Mouse (Mus musculus) limb, embryonic 10.5 days (tissue): ENCODE measurements around the gene Serinc3. TPM values are rescaled to one million over a fixed set of nuclear protein-coding genes. Genes with fewer than 3 reads are reported as not detected.

Source experiments
- DNase-seq: peaks from one replicate; pipeline ENCODE4 v3.0.0-alpha.2; 2017; ENCODE audit warnings: low spot score
- H3K27ac ChIP-seq: fragments of 300-500 bp; sonication (generic); 2 replicates; pipeline ENCODE4 v1.5.1; 2016; ENCODE audit warnings: mild to moderate bottlenecking
- H3K27me3 ChIP-seq: fragments of 300-500 bp; sonication (generic); 2 replicates; pipeline ENCODE4 v1.6.1; 2016; ENCODE audit warnings: low read depth, mild to moderate bottlenecking; ENCODE audit not compliant: poor library complexity, severe bottlenecking
- H3K36me3 ChIP-seq: fragments of 300-500 bp; sonication (generic); 2 replicates; pipeline ENCODE4 v1.6.1; 2016; ENCODE audit warnings: mild to moderate bottlenecking, moderate library complexity
- H3K4me1 ChIP-seq: fragments of 300-500 bp; sonication (generic); 2 replicates; pipeline ENCODE4 v1.6.1; 2016
- H3K4me3 ChIP-seq: fragments of 300-500 bp; sonication (generic); 2 replicates; pipeline ENCODE4 v1.5.1; 2016; ENCODE audit warnings: mild to moderate bottlenecking, moderate library complexity
- H3K9me3 ChIP-seq: fragments of 300-500 bp; sonication (generic); replicated peaks from 2 replicates; pipeline ENCODE4 v1.6.1; 2016; ENCODE audit warnings: mild to moderate bottlenecking
- WGBS: fragments of 180-500 bp; shearing (Covaris S2); methylation state at CpG from one replicate; pipeline ENCODE4 v1.1.7; 2016; 5-methylcytosine and 5-hydroxymethylcytosine counted together
- polyA plus RNA-seq: library from polyadenylated mRNA; unstranded; fragments of >200 nt; fragmentation: Nextera tagmentation; extraction: Ambion mirVana; gene quantifications from 2 replicates; pipeline ENCODE4 v1.2.1, GENCODE M21; 2016

Serinc3 gene
- polyA plus RNA-seq, 1 experiment from 2014 or later = 20.4 TPM

DNA sequence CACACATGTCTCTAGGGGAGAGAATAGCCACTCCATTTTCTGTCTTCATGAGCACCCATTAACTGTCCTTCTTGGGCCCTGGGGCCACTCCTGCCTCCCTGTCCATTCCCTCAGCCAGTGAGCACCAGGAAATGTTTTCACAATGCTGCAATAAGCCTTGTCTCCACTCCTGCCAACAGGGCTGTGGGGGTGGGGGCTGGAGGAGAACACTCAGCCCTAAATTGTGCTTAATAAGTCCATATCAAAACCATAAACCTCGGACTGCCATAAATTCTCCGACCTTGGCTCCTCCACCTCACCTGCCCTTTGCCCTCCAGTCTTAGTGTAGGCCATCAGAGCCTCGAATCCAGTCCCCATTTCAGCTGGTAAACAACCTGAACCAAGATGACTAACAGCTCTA lies 70.6 kb downstream of the Serinc3 start:
- WGBS = 80% methylated on average over 3 of the region's 3 CpGs
- H3K27me3 ChIP-seq = no peaks in the 10 kb centered on the region
- no peak overlapping the region for H3K4me3 ChIP-seq
- H3K27ac ChIP-seq = no peak overlapping the region
- no peaks in the 10 kb centered on the region for H3K9me3 ChIP-seq
- no peak for DNase-seq
- H3K4me1 ChIP-seq = no peaks in the 10 kb centered on the region
- no peaks in the 10 kb centered on the region for H3K36me3 ChIP-seq

Other genes starting within 250 kb of the Serinc3 start
- 0.59 and 0.71 TPM in 2 replicates for gene Jph2, start 247.1 kb downstream of the Serinc3 start, polyA plus RNA-seq
- 84.9 and 89.2 TPM in 2 replicates for gene Oser1, start 220.4 kb downstream of the Serinc3 start, polyA plus RNA-seq
- 0.30 and 0.45 TPM in 2 replicates for gene Gdap1l1, start 206.7 kb downstream of the Serinc3 start, polyA plus RNA-seq
- gene Fitm2, start 172.5 kb downstream of the Serinc3 start, polyA plus RNA-seq = 7.7 and 10.0 TPM in 2 replicates
- gene R3hdml, start 152.8 kb downstream of the Serinc3 start, polyA plus RNA-seq = not detected in 2 replicates
- 0.06 TPM in 1 of 2 replicates, not detected in the other for gene Hnf4a, start 138.3 kb downstream of the Serinc3 start, polyA plus RNA-seq
- 29.5 and 37.4 TPM in 2 replicates for gene Ttpal, start 42.8 kb downstream of the Serinc3 start, polyA plus RNA-seq
- 191 and 204 TPM in 2 replicates for gene Pkig, start 13.3 kb upstream of the Serinc3 start, polyA plus RNA-seq
- 12.2 and 13.8 TPM in 2 replicates for gene Ada, start 105.1 kb upstream of the Serinc3 start, polyA plus RNA-seq
- gene Ccn5, start 175.7 kb upstream of the Serinc3 start, polyA plus RNA-seq = 0.25 and 0.61 TPM in 2 replicates
- gene Kcnk15, start 208.5 kb upstream of the Serinc3 start, polyA plus RNA-seq = not detected in 2 replicates